Mouse (Mus musculus) heart, adult 8-10 months (tissue): ENCODE measurements at regions not wholly inside any gene's neighbourhood (a gene's known extent, or its start where the extent isn't known, plus 50 kb on each side); places are given as distances from the start of the nearest gene placed in this dataset.

Experiments used
- DNase-seq: peaks from one replicate; pipeline ENCODE4 v3.0.0; 2022; ENCODE audit warnings: low spot score

DNA sequence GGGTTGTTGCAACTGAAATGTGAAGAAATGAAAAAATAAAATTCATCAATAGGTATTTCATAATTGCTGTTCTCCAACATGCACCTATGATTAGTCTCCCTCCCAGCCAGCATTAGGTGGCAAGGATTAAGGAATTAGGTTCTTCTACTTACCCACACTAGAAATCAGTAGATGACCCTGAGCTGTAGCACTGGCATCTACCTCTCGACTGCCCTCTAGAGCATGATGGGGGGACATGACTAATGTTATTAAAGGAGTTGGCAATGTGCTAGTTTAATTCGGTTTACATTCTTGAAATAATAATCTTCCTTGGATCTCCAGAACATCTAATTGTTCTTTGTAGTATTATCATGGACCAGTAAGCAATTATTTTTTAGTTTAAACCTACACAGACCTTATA lies 370.9 kb downstream of the Dcdc2c start:
- no peak for DNase-seq

DNA sequence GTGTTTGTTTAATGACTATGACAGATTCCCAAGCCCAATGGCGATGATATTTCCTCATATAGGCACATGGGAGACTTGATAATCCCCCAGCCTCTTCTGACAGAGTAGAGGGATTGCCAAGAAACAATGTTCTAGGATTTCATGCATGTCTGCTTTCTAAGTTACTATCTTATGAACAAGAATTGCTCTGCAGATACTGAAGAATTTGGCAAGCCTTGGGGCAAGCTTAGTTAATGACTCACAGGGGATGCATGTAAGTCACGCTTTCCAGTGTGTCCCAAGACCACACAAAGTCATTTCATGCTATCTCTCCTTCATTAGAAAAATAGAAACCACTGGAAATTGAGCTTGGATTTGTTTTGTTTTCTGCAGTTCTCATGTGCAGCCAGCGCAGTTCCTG lies 376.2 kb downstream of the Dcdc2c start:
- no peak for DNase-seq

DNA sequence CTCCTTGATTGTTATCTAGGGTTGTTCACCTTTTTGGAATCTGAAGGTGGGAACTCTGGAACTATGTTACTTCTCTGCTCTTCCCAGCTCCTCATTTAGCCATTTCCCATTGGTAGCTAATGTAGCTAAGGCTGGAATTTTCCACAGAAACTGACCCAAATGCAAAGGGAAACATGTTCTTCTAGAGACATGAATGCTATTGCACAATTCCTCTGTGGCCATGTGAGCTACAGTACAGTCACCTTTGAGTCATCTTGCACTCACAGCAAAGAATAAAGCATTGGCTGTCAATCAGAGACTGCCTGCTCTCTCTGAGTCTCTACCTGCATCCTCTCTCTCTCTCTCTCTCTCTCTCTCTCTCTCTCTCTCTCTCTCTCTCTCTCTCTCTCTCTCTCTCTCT lies 378.1 kb downstream of the Dcdc2c start:
- no peak for DNase-seq

DNA sequence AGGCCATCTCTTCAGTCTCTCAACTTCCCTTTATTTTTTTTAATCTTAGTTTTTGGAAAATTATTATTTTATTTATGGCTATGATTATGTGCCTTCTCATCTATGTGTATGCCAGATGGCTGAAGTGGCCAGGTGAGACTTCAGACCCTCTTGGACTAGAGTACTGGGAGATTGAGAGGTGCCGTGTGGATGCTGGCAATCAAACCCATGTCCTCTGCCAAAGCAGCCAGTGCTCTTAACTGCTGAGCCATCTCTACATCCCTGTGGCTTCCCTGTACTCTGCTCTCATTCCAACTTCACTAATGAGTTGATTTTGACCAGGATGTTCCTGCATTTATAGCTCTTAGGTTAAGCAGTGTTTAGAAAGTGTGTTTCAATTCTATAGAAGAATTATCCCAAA lies 393.4 kb downstream of the Dcdc2c start:
- no peak for DNase-seq

DNA sequence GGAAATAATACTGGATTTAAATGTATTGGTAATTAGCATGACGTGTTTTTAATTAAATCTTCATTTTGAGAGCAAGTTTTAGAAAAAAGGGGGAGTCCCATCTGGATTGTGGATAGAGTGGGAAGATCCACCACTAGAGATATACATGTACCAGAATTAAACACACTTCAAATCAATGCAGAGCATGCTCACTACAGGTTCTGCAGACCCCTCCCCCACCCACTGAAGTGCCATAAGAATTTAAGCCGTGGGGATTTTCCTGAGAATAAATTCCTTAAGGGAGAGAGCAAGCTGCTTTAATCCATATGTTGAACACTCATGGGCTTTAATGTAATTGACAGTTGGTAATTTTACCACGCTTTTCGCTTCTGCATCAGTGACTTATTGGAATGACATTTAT lies 401.4 kb downstream of the Dcdc2c start:
- DNase-seq: no peak

DNA sequence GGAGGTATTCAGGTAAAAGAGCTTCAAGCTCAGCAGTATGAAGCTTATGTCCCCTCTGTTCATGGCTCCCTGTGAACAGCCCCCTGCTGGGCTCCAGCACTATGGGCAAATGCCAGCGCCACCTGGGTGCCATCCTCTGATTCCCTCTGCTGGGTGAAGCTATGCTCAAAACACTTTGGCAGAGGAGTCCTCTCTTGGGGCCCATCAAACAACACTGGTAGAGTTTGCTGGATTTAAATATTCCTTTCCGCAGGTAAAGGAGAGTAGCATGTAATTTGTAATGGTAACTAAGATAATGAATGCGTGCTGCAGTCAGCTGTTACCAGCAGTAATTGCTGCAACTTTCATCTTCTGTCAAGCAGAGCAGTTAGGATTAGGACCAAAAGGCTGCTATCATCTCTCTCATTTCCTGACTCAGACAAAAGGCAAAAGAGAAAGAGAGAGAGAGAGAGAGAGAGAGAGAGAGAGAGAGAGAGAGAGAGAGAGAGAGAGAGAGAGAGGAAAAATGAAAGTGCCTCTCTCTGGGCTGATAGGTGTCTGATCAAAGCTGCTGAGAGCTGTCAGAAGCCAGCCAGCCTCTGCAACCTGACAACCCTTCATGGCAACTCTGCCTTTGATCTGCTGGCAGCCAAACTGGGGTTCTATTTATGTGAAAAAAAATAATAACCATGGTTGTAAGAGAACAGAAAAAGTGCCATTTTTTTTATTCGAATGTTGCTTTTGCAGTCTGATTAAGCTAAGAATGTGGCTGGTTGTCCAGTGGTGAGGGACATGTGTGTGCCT lies 416.2 kb downstream of the Dcdc2c start:
- no peak for DNase-seq

DNA sequence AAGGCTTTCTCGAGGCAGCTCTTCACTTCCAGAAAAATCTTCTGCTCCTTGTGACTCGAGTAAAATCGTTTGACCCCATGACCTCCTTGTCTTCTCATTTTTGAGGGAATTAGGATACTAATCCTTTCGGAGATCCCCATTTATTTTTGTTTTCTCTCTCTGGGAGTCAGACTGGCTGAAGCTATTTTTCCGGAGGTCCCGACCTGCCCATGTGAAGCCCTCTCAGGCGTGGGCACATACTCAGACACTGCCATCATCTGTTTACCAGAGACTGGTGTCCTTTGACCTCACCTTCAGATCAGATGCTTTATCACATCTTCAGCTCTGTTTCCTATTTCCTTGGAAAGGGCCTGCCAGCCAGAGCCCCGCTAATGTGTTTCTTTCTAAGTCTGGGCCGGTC lies 429.4 kb downstream of the Dcdc2c start:
- DNase-seq: no peak

DNA sequence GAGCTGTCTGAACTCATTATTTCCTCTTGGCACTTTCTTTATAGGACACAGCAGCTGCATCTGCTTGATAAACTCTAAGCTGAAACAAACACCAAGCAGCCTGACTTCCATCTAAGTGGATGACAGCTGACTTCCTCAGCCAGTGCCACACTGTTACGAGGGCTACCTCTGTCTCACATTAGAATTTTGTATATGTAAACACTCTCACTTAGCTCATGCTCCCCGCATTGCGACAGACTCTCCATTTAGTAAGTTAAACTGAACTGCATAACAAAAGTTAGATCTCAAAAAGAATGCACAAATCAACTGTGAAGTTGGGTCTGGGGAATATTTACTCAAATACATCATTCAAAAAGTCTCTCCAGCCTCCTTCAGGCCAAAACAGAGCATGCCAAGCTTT lies 432.1 kb downstream of the Dcdc2c start:
- DNase-seq: no peak

DNA sequence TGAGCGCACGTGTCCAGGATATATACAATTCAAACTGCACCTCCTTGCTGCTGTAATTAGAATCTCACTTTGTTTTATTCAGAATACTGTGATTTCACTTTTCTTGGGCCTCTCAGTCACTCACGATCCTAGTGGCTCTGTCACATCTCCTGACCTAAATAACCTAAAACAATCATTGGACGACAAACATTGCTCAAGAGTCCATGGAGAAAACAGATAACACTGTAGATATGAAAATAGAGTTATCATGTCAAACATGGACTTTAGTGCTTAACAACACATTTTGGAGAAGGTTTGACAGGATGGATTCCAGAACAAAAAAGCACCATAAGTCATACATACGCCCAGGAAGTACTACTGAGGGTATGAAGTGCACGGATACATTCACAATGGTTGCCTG lies 461.5 kb downstream of the Dcdc2c start:
- DNase-seq: no peak

DNA sequence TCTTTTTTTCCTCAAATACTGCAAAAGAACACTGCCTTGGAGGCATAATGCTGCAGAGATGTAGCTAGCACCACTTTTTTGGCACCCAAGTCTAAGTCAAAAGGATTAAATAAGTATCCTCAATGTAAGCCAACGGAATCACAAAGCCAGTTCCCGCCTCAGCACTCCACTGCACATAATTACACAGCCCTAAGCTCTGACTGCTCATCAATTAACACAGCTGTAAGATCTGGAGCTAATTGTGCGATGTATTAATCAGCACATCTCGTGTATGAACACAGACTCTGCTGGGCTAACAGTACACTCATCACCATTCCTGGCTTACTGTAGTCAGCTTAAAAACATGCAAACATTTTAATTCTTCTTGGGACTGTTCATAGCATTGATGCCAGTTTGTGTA lies 466.7 kb downstream of the Dcdc2c start:
- no peak for DNase-seq

DNA sequence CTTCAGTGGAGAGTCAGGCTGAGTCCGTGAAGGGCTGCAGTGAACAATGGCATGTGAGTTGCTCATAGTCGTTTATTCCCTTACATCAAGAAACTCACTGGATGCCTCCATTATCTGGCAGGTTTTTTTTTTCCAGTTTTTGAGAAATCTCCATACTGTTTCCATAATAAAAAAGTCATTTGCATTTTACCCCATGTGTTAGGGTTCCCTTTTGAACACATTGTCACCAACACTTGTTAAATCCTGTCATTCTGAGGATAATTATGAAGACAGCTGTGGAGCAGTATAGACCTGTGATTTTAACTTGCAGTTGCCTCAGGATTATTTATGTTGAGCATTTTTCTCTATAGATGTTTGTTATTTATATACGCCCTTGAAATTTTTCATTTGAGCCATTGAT lies 475.6 kb downstream of the Dcdc2c start:
- no peak for DNase-seq

DNA sequence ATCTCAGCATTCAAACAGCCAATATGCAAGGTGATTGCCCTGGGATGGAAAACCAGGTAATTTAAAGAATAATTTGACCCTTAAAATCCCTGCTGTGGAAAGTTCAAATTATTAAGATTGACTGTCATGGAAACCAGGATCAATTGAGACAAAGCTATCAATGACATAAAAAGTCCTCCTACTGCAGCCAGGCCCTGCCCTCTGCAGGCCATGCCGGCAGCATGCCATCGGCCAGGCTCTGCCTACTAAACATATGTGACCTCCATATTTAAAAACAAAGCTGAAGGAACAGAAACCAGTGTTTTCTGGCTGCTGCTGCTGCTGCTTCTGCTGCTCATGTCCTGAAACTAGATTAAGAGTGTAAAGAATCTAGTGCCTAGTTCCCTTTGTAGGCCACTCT lies 483.6 kb downstream of the Dcdc2c start:
- no peak for DNase-seq

DNA sequence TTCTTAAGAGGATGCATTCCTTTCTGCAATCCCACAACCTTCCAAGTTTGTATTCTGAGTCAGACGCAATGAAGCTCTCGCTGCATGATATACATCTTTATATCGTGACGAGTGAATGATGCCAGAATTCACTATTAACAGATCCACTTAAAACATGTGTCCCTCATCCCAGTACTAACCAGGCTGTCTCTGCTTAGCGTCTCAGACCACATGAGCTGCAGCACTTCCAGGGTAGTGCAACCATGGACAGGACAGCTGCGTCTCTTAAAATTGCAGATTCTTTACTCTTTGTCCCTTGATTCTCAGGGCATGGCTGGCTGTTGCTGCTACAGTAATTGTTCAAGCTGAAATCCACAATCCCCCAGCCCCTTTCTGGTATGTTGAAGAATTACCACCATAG lies 491.9 kb downstream of the Dcdc2c start:
- no peak for DNase-seq

DNA sequence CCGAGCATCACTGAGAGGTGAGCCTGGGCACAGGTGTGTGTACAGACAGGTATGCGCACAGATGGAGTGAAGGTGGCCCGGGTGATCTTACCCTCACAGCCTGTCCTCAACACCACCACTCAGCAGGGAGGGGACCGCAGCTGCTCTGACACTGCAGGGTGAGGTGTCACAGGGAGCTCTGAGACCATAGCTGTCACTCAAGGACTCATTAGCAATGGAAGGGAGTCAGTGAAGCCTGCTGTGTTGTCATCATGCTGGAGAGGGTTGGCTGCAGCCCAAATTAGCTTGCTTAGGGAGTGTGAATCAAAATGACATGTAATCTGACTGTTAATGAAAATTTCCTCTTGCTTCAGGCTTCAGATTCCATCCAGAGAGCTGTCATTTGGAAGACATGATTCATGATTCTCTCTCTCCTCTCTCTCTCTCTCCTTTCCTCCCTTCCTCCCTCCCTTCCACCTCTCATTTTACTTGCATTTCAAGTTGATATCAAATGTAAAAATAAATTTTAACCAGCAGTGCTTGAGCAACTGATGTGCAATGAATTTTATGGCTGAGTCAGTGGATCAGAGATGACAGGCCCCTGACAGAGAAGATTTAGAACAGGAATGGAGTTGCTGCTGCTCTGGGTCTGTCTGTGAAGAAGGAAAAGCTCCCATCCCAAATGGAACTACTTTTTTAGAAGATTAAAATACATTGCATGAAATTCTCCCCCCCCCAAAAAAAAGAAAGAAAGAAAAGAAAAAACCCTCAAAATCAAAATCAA lies 496.5 kb downstream of the Dcdc2c start:
- no peak for DNase-seq

DNA sequence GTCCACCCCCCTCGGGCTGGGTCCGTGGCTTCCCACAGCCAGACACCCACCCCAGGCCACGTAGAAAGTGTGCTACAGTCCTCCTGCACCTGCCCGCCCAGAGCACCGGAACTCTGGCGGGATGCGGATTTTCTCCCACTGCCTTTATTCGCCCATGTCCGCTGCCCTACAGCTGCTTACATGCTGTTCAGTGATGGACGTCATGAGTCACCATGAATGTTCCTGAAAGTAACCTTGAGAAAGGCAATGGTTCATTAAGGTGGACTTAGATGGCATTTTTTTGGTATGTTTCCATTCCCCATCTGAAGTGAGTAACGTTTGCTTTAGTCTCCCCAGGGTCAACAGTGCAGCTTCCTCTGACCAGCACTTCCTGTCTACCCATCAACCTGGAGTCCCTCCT lies 497.8 kb downstream of the Dcdc2c start:
- DNase-seq: no peak

DNA sequence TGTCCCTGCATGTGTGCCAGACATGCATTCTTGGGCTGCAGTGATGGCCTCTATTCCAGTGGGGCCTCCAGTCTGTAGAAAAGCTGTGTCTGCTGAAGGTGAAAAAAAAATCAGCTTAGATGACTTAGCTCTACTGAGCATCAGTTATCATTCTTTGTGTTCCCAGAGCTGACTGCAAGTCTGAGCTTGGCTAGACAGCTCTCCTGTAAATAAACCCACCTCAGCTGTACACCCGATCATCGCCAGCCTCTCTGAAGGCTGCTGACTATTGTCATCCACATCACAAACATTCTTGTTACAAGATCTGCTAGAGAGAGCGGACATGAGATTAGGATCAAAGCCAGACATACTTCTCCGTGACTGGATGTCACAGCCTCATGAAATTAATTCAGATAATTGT lies 504.2 kb downstream of the Dcdc2c start:
- no peak for DNase-seq

DNA sequence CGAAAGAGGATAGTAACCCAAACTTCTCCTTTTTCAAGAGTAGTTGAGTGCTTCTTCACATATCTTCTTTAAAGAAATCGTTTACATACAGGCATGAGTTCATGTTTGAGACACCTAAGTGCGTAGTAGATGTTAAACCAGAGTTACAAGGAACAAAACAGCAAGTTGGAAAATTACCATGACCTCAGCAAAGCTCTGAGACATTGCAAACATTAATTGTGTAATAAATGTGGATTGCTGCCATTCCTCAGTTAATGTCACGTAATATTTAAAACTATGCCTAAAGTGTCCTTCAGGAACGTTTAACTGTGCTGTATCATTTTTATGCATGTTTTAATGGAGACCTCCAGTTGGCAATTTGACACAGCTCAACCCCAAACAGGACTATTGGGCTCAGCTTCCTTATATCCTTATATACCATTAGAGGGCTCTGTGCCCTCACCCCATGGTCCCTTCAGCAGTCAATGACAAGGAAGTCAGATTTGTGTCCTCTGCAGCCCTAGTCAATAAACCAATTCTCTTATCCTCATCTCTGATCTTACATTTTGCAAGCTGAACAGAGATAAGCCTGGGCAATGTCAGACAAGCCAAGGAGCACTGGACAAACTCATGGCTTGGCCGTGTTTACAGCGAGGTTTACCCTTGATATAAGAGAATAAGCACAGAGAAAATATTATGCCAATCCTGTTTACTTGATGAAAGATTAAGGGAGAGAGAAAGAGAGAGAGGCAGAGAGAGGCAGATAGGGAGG lies 513.9 kb downstream of the Dcdc2c start:
- DNase-seq: no peak

DNA sequence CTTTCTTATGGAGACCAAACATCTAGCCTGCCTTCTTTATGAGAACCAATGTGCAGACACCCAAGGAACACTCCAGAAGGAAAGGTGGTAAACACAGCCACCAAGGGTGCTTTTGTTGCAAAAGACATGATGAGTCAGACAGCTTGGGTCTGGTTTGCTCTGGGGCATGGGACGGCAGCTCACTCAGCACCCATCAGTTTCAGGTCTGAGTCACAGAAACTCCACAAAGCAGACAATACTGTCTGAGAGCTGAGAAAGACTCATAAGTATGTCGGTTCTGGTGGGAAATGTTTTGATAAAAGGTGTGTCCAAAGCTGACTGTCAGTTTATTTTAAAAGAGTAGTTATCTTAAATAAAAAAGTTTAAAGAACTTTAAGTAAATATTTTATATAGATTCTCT lies 553.0 kb downstream of the Dcdc2c start:
- no peak for DNase-seq

DNA sequence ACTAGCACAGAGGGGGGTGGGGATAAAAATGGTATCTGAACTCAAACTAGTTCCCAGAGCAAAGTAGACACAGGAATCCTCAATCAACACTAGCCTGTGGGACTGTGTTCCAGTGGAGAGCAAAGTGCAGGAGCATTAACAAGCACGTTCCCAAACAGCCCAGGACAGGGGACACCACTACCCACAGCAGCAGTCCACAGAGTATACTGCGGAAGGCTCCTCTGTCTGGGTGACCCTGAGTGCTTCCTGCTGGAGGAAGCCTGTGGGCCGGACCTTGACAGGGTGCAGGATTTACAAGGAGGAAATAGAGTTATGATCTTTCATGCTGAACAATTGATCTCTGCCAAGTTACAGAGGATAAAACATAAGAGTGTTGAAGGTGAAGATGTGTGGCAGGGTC lies 560.0 kb downstream of the Dcdc2c start:
- no peak for DNase-seq

DNA sequence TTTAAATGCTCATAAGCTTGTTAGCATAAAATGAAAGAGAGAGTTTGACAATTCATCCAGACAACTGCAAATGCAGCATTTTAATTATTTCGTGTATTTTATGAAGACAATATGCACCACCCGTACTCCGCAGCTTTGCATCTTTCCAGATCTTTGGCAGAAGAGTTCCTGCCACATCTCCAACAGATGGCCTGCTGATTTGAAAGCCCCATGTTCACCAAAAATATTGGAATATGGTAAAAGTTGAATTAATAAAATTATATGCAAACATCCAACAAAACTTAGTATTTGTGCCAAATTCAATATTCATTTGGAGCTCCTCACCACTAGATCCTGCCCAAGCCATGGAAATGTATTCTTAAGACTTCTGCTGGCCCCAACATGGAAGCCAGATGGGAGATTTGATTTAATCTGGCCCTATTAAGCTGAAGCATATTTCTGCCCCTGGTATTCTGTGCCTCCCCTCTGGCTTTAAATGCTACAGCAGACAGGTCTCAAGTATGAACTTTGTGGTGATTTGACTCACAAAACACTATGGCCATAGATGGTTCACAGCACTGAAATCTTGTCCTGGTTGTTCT lies 567.8 kb downstream of the Dcdc2c start:
- DNase-seq: no peak

DNA sequence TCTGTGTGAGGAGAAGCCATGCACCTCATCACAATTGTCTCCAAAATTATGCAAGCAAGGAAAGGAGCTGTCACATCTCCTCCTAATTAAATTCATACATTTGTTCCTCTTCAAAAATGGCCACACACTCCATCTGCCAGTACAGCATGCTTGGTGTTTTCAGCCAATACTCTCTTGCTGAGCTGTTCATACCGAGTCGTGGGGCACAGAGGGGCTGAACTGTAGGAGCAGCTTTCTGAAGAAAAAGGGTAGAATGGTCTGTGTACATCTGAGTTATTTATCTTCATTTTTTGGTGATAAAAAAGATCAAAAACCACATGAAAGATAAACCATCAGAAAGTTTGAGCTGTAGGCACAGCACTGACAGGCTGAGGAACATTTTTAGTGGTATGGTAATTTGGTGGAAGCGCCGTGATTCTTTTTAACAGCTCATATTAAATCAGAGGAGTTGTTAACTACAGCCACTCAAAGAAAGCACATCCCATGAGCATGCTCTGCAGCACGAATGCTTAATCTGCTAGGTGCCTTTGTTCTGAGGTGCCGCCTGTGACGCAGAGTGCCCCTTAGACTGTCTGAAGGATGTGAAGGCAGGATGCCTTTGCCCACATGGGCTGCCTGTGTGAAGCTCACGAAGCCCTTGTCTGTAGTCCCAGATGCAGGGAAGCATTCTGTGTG lies 573.8 kb downstream of the Dcdc2c start:
- DNase-seq: no peak
